Mouse (Mus musculus): ENCODE measurements around the gene Agbl4.
A peak's percentile ranks its signal among the peaks of the same experiment; 100 is the strongest.

Agbl4 gene

DNA sequence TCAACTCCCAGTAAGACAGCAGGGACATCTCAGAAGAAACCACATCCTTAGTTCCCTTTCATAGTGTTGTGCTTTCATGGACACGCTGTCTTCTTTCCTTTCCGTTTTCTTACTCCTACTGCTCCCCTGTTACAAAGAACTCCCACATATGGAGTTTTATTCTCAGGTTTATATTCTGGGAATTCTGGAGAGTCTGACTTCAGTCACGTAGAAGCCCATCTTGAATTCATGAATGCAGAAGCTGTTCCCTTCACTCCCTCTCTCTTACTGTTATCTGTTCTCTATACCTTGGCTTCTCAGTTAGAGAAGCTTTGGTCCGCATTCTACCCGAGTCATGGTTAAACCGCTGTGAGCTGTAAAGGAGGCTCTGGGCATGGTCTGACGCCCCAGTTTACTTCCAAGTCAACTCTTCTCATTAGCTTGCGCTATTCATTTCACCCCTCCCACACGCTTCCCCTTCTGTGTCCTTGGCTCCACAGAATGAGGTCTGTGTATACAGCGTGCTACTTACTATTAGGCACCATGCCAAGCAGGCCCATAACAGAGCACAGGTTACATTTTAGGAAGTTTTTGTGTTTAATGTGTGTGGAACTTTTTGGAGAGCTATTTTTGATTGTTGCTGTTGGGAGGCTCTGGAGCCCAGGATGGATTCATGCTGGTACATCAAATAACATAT, 1186.2 kb downstream of the Agbl4 start:
- DNase-seq (ENCODE audit: low spot score), result no peak

DNA sequence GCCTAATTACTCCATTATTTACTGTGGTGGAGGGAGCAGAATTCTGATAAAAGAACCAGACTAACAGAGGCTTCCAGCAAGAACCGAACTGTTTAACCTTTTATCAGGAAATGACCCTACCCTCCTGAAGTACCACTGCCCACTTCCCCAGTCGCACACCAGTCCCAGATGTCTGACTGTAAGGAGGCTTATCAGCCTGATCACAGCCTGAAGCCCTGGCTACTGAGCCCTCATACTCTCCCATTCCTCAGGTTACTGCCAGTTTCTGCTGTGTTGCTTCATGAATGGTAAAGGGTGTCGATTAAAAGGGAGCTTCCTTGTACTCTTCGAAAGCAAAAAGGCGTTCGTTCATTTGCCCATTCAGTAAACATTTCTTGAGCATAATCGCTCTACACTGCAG, 1186.8 kb downstream of the Agbl4 start:
- DNase-seq (ENCODE audit: low spot score), result no peak

DNA sequence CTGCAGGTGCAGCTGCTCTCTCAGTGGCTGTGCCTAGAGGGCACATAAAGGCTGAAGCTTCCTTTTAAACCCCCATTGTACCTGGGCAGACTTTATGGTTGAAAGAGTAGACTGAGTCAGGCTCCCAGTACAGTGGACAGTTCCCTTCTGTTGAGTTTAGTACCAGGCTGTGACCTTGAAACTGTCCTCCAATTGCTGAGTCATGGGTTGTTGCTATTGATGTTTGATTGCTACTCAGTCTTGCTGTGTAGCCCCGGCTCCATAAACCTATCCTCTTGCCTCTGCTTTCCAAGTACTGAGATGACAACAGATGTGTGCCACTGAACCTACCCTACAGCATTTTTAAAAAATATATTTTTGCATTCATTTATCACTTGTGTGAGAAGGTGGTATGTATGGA, 1190.8 kb downstream of the Agbl4 start:
- no peak for DNase-seq (ENCODE audit: low spot score)

DNA sequence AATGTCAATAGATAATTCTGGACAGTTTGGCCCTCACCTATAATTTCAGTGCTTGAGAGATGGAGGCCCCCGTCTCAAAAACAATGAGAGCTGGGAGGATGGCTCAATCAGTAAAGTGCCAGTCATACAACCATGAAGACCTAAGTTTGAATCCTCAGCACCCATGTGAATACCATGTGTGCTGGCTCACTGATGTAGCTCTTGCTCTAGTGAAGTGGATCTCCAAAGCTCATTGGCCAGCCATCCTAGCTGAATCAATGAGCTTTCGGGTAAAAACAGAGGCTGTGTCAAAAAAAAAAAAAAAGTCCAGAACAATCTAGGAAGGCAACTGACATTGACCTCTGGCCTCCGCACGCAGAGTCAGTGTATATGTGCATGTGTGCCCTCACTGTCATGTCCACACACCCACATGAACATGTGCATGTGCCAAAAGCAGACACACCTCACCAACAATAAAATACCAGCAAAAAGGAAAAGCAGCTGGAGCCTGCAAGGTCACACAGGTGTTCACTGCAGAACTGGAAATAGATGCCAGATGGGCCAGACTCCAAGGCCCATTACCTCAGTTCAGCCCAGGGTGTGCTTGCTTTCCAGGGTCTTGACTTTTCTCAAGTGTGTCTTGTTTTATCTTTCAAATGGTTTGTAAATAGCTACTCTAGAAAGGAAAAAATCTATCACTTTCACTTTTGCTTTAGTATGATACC, 1192.2 kb downstream of the Agbl4 start:
- DNase-seq (ENCODE audit: low spot score), result no peak

DNA sequence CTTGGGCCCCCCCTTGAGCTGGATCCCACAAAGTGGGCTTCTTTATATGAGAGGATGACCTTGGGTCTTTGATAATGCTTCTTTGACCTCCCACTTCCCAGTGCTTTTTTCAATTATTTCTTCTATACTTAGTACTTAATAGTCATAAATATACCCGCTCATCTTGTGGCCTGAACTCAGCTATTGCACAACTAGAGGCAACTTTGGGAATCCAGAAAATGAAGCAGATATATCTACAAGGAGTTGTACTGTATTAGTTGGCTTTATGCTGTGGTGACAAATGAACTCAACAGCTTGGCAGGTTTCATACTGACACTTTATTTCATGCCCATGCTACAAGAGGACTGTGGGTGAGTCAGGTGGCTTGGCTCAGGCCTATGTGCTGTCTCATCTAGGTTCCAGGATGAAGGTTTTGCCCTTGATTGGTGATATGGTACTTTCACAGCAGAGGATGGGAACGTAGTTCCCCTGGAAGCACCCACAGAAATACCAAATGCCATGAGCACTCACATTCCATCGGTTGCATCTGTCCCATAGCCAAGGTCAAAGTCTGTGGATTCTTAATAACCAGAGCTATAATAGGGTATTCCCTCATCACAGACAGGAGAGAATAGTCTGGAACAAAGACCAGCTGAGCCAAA, 1197.3 kb downstream of the Agbl4 start:
- DNase-seq (ENCODE audit: low spot score), result no peak

DNA sequence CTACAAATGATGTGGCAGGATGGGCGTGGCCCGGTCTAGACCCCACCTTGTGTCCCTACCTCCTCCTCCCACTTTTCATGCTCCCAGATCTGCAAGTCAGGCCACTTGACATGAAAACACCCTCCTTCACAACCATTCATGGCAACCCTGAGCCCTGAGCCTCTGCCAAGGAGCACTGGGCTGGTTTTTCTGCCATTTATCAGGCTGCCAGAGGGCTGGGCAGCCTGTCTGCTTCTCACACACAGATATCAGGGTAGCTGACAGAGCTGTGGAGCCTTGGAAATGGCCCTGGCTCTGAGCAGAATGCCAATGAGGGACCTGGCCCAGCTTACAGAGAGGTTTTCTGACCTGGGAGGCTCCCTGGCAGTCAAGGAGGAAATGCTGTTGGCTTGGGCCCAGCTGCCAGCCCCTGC, 1199.8 kb downstream of the Agbl4 start:
- no peak for DNase-seq (ENCODE audit: low spot score)

DNA sequence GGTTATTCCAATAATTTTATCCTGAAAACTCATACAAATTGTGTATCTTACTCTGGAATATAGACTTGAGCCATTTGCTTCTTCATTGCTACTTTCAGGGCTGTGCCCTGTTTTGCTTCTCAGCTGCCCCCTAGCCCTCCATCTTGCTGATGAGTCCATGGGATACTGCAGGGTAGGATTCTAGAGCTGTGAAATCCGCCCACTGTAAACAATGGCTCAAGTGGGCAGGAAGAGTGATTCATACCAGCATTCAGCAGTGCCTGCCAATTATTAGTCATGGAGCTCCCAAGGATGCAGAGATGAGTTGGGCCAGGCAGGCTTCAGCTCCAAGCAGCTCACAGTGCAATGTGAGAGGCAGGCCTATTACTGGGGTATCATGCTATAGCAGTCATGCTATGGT, 1200.5 kb downstream of the Agbl4 start:
- no peak for DNase-seq (ENCODE audit: low spot score)

DNA sequence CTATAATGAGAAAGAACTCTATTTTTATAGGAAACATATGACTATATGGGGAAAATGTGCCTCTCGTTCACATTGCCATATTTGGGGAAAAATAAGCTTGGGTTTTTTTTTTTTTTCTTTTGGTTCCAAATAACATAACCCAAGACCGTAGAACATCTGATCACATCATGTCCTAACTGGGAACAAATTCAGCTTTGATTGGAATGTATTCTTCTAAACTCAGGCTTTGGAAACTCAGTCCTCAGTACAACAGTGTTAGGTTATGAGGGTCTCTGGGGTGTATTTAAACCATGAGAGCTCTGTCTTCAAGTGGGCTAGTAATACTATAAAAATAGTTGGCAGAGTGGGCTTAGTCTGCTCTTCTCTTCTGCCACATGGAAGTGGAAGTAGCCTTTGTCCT, 1205.7 kb downstream of the Agbl4 start:
- DNase-seq (ENCODE audit: low spot score), result no peak

DNA sequence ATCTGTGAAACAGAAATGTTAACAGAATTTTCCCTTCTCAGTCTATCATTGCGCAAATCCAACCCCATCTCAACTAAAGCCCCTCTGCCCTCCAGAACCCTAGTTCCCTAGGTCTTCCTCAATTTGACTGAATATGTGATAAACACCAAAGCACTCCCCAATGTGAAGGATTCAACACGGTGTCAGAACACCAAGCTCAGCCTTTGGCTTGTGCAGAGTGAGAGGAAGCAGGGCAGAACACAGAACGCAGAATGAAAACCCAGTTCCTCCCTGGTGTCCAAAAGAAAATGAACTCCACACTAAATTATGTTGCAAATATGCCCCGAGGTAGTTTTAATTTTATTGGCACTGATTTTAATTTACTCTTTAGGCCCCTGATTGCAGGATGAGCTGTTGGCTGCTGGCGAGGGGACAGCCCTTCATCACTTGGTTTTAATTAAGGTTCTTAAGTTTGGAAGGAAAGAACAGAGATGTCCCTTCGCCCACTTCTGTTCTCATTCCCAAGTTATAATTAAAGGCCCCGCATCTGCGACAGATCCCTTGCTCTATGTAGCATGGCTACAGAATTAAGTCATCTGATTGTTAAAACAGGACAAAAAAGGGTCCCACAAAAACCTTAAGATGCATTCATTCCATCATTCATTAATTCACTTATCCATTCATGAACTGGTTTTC, 1210.5 kb downstream of the Agbl4 start:
- DNase-seq (ENCODE audit: low spot score), result no peak

DNA sequence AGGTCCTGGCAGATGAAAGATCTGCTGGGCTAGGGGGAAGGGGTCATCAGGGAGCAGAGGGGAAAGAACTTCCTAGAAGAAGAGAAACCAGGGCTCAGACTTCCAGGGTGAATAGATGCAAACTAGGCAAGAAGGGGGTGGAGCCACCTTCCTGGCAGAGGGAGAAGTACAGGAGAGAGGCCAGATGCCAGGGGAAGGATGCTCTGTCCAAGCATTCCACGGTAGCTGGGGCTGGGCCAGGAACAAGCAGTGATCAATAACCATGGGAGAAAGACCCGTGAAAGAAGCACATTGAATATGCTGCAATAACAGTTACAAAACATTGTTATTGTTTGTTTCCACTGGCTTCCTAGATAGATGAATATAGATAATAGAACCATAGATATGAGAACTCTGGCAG, 1224.4 kb downstream of the Agbl4 start:
- peak; percentile 46 for DNase-seq (ENCODE audit: low spot score)

DNA sequence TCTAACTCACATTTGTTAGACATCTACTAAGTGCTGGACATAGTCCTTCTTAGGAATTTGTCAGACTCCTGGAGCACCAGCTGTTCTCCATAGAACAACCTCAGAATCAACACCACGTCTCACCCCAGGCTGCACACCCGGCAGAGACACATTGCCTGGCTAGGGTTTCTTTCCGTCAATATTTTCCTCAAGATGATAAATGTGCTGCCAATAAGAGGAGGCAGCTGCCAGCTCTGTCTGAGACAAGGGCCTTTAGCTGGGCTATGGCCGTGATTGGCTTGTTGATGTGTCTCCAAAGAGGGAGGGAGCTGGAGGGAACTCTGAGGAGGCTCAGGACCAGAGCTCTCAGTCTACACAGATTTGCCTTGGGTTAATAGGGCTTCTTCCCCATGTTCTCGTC, 1227.5 kb downstream of the Agbl4 start:
- DNase-seq (ENCODE audit: low spot score), result no peak

DNA sequence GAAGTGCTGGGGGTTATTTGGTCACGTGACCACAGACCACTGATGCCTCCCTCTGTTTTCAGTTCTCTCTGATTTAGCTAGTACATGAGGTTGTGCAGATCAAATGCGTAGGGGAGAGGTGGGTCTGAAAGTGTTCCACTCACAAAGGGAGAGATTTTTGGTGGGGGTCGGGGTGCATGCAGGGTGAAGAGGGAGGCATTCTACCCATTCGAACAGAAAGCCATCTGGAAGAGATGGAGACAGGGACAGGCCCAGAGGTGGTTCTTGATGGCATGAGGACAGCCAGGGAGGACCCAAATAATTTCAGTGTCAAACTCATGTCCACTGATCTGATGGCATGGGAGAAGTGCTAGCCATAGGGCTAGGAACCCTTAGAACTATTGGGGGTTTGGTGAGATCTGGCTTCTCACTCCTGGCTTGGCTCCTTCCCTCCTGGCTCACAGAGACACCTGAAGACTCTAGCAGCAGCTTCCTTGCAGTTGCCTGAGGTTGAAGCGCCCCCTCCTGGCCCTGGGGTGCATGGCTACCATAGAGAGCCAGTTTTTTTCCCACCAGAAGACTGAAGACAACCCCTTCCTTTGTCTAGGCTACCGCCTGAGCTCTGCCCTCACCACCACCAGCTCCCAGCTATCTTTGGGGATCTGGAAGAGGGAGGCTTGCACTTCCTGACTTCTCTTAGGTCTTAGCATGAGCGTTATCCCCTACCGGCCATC, 1228.8 kb downstream of the Agbl4 start:
- DNase-seq (ENCODE audit: low spot score), result peak; percentile 89

DNA sequence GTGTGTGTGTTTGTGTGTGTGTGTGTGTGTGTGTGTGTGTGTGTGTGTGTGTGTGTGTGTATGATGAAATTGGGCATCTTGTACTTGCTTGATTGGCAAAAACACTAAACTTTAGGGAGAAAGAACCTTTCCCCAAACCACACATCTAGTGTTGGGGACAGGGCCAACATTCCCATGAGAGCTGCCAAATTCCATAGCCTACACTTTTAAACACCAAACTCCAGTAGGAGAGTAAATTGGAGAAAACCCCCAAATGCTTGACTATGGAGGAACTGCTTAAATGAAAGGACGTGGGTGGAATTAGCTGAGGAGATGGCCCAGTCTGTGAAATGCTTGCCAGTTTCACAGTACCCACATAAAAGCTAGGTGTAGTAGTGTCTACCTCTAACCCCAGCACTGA, 1235.2 kb downstream of the Agbl4 start:
- DNase-seq (ENCODE audit: low spot score), result no peak

DNA sequence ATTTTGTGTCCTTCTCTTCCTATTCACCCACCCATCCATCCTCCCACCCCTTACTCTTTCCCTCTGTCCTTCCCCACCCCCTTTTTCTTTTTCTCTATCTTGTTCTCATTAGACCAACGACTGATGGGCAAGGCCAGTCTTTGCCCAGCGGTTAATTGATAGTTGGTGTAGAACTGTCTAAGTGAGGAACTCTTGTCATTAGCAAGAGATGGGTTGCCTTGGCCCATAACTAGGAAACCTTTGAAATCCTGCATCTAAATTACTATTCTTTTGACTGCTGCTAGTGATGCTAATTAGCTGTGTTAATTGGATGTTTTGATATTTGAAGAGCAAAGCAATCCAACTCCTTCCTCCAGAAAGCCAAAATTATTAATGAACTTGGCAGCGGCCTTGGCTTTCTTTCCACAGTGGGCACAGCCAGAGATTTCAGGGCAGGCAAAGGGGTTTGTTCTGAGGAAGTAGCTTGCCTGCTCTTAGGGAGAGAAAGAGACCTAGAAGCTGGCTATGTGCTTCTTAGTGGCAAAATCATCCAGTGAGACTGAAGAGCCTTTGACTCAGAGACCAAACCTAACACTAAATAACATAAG, 1238.2 kb downstream of the Agbl4 start:
- no peak for DNase-seq (ENCODE audit: low spot score)

DNA sequence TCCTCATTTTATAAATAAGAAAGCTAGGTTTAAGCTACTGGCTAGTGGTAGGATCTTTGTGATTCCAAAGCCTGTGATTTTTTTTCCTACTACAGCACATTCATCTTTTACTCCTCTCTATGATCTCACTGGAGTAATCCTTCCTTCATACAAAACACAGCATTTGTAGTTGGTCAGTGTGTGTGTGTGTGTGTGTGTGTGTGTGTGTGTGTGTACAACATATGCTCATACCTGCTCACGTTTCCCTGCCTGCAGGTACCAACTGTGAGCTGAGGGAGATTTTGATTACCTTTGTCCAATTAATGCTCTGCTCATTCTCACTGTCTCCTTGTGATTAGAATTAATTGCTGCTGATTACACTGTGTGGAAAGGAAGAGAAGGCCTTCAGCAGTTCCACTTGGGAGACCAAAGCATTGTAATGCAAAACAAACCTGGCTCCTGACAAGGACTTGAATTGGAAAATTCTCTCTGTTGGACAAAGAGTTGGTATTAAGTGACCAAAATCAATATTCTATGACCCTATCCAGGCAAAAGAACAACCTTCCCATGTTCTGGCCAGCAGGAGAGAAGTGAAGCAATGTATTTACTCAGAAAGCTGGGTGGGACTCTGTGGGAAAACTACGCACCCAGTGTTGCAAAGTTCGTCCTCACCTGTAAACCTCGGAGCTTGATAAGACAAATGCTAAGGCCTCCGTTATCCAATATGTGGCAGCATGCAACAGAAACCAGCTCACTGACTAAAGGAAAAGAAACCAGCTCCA, 1241.7 kb downstream of the Agbl4 start:
- no peak for DNase-seq (ENCODE audit: low spot score)

DNA sequence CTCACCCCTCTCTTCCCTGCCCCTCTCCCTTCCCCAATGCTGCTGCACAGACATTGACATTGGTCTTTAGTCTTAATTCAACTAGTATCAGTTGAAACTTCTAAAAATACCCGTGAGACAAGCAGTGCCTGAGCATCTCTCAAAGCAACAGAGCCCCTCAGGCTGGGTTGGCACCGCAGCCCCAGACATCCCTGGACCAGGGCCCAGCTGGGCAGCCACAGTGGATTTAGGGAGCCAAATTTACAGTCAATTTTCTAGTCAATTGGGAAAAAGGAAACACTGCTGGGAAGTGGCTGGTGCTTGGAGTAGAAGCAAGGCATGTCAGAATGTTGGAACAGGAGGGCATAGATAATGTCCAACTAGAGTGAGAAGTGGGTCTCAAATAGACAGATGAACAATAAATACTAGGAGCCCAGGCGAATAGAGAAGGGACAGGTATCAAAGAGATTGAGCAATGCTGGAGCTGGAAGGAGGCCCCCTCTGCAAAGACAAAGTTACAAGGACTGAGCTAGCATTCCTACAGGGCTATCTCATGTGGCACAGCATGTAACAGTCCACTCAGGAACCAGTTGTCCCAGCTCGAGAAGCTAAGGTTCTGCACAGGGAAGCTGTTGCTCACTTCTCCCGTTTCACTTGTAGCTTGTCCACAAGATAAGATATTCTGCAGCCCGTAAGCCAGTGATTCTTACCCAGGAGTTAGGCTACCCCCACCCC, 1247.8 kb downstream of the Agbl4 start:
- DNase-seq (ENCODE audit: low spot score), result no peak

DNA sequence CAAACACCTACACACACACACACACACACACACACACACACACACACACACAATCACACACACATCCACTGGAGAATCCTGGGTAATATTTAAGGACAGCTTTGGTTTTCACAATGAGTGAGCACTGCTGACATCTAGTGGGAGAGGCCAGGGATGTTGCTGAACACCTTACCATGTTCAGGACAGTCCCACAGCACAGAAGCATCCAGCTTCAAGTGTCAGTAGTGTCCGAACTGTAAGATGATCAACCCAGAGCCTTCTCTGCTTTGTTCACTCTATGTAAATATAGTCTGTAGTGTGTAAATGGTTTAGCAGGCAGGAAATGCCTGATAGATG, 1248.3 kb downstream of the Agbl4 start:
- peak; percentile 47 for DNase-seq (ENCODE audit: low spot score)

DNA sequence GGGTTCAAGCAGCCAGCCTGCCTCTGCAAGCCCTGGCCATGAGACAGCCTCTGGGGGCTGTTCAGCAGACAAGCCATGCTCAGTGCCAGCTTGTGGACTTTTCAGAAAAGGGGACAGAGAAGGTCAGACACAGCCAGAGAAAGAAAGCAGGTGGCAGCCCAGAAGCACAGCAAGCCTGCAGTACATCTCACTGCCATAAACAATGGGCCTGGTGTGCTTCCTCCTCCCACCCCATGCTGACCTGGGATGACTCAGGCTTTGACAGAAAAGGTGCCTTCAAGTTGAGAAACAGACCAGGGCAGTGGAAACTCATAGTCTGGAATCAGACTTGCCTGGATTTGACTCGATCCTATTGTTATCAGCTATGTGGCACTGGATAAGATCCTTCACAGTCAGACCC, 1256.0 kb downstream of the Agbl4 start:
- no peak for DNase-seq (ENCODE audit: low spot score)

DNA sequence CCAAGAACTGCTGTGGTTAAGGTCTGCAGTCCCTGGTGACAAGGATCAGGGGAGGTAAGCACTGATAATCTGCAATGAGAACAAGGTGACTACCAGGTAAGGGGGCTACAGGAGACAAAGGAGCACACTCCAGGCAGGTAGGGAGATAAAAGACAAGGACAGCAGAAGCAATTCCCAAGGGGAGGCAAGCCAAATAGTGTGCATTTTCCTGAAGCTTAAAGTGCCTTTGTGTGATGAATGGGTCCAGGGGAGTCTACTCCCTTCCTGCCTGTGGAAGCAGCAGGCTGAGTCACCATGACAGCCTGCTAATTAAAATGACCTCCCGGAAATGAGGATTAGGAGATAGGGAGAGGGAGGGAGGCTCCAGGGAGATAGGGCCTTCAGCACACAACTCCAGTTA, 1266.3 kb downstream of the Agbl4 start:
- no peak for DNase-seq (ENCODE audit: low spot score)

DNA sequence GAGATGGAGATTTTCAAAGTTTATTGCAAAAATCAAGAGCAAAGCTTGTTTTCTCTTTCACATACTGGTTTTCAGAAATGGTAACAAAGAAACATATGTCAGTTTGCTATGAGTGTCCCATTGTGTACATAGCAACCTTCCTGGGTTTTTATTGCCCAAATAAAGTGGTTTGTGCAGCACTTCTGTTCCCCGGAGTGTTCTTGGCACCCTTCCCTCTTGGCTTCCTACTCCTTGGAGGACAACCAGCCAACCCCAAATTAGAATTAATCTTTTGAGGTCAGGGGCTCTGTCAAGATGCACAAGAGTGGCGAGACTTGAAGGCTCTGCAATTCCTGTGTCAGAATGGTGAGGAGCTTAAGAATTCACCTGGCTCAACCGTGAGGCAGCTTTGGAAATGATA, 1266.7 kb downstream of the Agbl4 start:
- peak; percentile 59 for DNase-seq (ENCODE audit: low spot score)

DNA sequence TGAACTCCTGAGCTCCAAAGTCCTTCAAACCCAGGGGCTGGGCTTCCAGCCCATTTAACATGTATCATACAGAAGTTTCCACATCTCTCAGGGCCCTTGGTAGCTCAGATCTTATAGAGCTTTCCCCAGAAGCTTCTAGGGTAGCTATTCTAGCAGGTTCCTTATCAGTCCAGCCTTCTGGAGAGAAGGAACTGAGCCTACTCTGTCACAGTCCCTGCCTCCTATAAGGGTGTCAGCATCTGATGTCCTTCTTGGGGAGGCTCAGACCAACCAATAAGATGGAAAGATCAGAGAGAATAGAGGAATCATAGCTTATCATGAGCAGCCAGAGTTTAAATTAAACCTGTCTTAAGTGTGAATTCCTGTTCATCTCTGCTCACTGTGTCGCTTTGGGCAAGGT, 1269.3 kb downstream of the Agbl4 start:
- no peak for DNase-seq (ENCODE audit: low spot score)
